Mouse (Mus musculus) thymus, adult 2 months (tissue): ENCODE data around the gene Lim2.

Source experiments
- CTCF ChIP-seq: fragments of 200-500 bp; IDR thresholded peaks from 2 replicates; pipeline ENCODE4 v1.5.1; 2012; ENCODE audit warnings: mild to moderate bottlenecking, control low read depth, low read length, moderate library complexity, borderline replicate concordance; ENCODE audit not compliant: control insufficient read depth, poor library complexity, insufficient read depth; ENCODE audit errors: extremely low read depth
- POLR2A ChIP-seq: fragments of 200-500 bp; IDR thresholded peaks from 2 replicates; pipeline ENCODE4 v1.6.1; 2012; ENCODE audit warnings: mild to moderate bottlenecking, low read length, control low read depth, moderate library complexity; ENCODE audit not compliant: control insufficient read depth, poor library complexity, insufficient read depth; ENCODE audit errors: extremely low read depth

- TF ChIP-seq CTCF (no peak), POLR2A (no peak)
Observed at GRCm38 (mm10) chr7:43451726-43452125, 24.3 kb downstream of the Lim2 start.
